Mouse (Mus musculus) neural tube, embryonic 15.5 days (tissue): ENCODE results near the gene Pacsin1. TPM values are rescaled to one million over a fixed set of nuclear protein-coding genes. Genes with fewer than 3 reads are reported as not detected.

ENCODE experiments used
- ATAC-seq: fragments of 200-750 bp; cut with Nextera tagmentation; 2 replicates; pipeline ENCODE4 v1.8.0; 2017; ENCODE audit warnings: mild to moderate bottlenecking, moderate TSS enrichment, moderate library complexity; ENCODE audit not compliant: low FRiP score
- H3K27ac ChIP-seq: fragments of 300-500 bp; sonication (generic); replicated peaks from 2 replicates; pipeline ENCODE4 v1.5.1; 2015; ENCODE audit warnings: mild to moderate bottlenecking, inconsistent platforms
- H3K27me3 ChIP-seq: fragments of 300-500 bp; sonication (generic); replicated peaks from 2 replicates; pipeline ENCODE4 v1.6.1; 2015; ENCODE audit warnings: inconsistent platforms
- H3K36me3 ChIP-seq: fragments of 300-500 bp; sonication (generic); 2 replicates; pipeline ENCODE4 v1.6.1; 2015; ENCODE audit warnings: inconsistent platforms
- H3K4me1 ChIP-seq: fragments of 300-500 bp; sonication (generic); 2 replicates; pipeline ENCODE4 v1.6.1; 2015; ENCODE audit warnings: inconsistent platforms
- H3K4me2 ChIP-seq: fragments of 300-500 bp; sonication (generic); 2 replicates; pipeline ENCODE4 v1.6.1; 2015; ENCODE audit warnings: inconsistent platforms, mild to moderate bottlenecking, moderate library complexity
- H3K4me3 ChIP-seq: fragments of 300-500 bp; sonication (generic); replicated peaks from 2 replicates; pipeline ENCODE4 v1.5.1; 2015; ENCODE audit warnings: mild to moderate bottlenecking, inconsistent platforms
- H3K9ac ChIP-seq: fragments of 300-500 bp; sonication (generic); replicated peaks from 2 replicates; pipeline ENCODE4 v1.6.1; 2015; ENCODE audit warnings: mild to moderate bottlenecking, inconsistent platforms
- H3K9me3 ChIP-seq: fragments of 300-500 bp; sonication (generic); replicated peaks from 2 replicates; pipeline ENCODE4 v1.6.1; 2016; ENCODE audit warnings: inconsistent platforms
- WGBS: fragments of 180-500 bp; shearing (Covaris S2); methylation state at CpG from one replicate; pipeline ENCODE4 v1.1.7; 2015; ENCODE audit warnings: mixed read lengths; 5-methylcytosine and 5-hydroxymethylcytosine counted together
- polyA plus RNA-seq: library from polyadenylated mRNA; unstranded; fragments of >200 nt; fragmentation: Nextera tagmentation; extraction: Ambion mirVana; gene quantifications from 2 replicates; pipeline ENCODE4 v1.2.1, GENCODE M21; 2015

The Pacsin1 gene
- polyA plus RNA-seq, 1 experiment from 2014 or later, result 66.7 TPM

GRCm38 (mm10) chr17:27718250-27718649 lies 62.9 kb downstream of the Pacsin1 start:
- Histone ChIP-seq H3K4me1 (peaks cover 20% of the 10 kb centered on the region), H3K4me3 (no peak overlapping the region), H3K9me3 (no peaks in the 10 kb centered on the region), H3K9ac (no peak overlapping the region), H3K36me3 (no peaks in the 10 kb centered on the region), H3K27me3 (no peaks in the 10 kb centered on the region), H3K4me2 (no peak overlapping the region), H3K27ac (0 out of 2 replicates have a peak overlapping the region, but pooled peaks have one; percentile 11)
- ATAC-seq, result peak; percentile 43; the same call in 1 of the 2 replicates
- 37% methylated on average over 5 of the region's 5 CpGs for WGBS

DNA sequence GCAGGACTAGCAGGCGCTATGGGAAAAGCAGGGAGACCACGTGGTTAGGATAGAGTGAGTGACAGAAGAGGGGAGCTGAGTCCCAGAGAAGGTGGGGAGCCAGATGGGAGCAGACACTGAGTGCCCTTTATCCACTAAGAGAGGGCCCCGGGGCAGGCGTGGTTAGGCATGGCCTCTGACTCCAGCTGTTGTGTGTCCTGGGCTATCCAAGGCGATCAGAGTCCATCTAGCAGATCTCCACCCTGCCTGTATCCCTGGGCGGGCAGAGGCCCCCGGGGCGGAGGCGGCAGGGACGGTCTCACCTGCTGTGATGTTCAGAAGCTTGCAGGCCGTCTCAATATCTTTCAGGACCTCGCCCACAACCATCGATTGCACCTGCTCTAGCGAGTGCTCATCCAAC lies 64.4 kb downstream of the Pacsin1 start:
- 79% methylated on average over 14 of the region's 14 CpGs for WGBS
- no peak overlapping the region for H3K4me3 ChIP-seq
- no peaks in the 10 kb centered on the region for H3K36me3 ChIP-seq
- no peaks in the 10 kb centered on the region for H3K9me3 ChIP-seq
- H3K4me1 ChIP-seq, result peaks cover 20% of the 10 kb centered on the region
- H3K27me3 ChIP-seq, result no peaks in the 10 kb centered on the region
- no peak for ATAC-seq
- H3K4me2 ChIP-seq, result no peak overlapping the region
- H3K9ac ChIP-seq, result no peak overlapping the region
- H3K27ac ChIP-seq, result no peak overlapping the region

DNA sequence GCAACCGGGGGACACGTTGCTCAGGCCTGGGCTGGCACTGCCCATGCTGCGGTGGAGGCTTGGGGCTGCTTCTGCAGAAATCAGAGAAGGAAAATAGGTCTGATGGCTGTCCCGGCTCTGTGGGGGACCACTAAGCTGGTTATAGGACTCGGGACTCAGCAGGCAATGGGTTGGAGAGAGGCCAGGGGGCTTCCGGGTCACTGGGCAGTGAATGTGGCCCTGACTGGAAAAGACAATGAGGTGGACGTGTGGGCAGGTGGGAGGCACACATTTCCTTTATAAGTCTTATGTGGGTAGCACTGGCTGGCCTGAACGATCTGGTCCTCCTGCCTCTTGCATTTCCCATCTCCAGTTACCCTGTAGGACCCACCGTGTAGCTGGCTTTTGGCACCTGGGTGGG lies 65.0 kb downstream of the Pacsin1 start:
- Histone ChIP-seq H3K4me2 (no peak overlapping the region), H3K27ac (no peak overlapping the region), H3K36me3 (no peaks in the 10 kb centered on the region), H3K4me1 (peaks cover 24% of the 10 kb centered on the region), H3K27me3 (no peaks in the 10 kb centered on the region), H3K9ac (no peak overlapping the region), H3K9me3 (no peaks in the 10 kb centered on the region), H3K4me3 (no peak overlapping the region)
- ATAC-seq, result no peak
- 49% methylated on average over 9 of the region's 9 CpGs for WGBS

DNA sequence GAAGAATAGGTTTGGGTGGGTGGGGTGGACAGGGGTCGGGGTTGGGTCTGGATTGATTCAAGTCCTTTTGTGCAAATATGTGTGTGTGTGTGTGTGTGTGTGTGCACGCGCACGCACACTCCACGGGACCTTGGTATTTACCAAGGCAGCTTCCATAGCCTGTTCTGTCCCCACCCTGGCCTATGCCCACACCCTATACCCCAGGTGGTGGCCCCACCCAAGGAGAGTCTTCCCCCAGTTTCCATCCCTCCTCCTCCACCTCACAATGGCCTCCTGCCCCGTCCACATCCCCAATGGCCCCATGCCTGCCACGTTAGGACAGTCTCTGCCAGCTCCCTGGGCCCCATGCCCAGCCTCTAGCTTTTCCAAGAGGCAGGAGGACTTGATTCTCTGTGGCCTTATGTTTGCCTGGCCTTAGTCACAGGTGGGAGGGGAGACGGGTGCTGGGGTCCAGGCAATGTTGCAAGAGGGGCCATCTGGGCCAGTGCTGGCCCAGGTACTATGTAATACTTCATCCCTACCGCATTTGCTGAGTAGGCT lies 65.9 kb downstream of the Pacsin1 start:
- no peaks in the 10 kb centered on the region for H3K27me3 ChIP-seq
- no peak overlapping the region for H3K4me2 ChIP-seq
- peaks cover 32% of the 10 kb centered on the region for H3K4me1 ChIP-seq
- no peak overlapping the region for H3K9ac ChIP-seq
- H3K9me3 ChIP-seq, result no peaks in the 10 kb centered on the region
- H3K4me3 ChIP-seq, result no peak overlapping the region
- no peak overlapping the region for H3K27ac ChIP-seq
- 70% methylated on average over 9 of the region's 9 CpGs for WGBS
- H3K36me3 ChIP-seq, result no peaks in the 10 kb centered on the region
- ATAC-seq, result no peak

- Histone ChIP-seq H3K9me3 (no peaks in the 10 kb centered on the region), H3K4me2 (no peak overlapping the region), H3K4me3 (no peak overlapping the region), H3K27me3 (no peaks in the 10 kb centered on the region), H3K36me3 (no peaks in the 10 kb centered on the region), H3K9ac (no peak overlapping the region), H3K27ac (no peak overlapping the region), H3K4me1 (peaks cover 13% of the 10 kb centered on the region)
- WGBS, result 40% methylated on average over 3 of the region's 3 CpGs
- no peak for ATAC-seq
Observed at GRCm38 (mm10) chr17:27724327-27724726, 69.0 kb downstream of the Pacsin1 start.

GRCm38 (mm10) chr17:27725011-27725410 lies 69.7 kb downstream of the Pacsin1 start:
- Histone ChIP-seq H3K4me1 (peaks cover 13% of the 10 kb centered on the region), H3K27ac (no peak overlapping the region), H3K4me2 (no peak overlapping the region), H3K4me3 (no peak overlapping the region), H3K27me3 (no peaks in the 10 kb centered on the region), H3K9ac (no peak overlapping the region), H3K36me3 (no peaks in the 10 kb centered on the region), H3K9me3 (no peaks in the 10 kb centered on the region)
- WGBS, result 35% methylated on average over 10 of the region's 10 CpGs
- no peak for ATAC-seq

DNA sequence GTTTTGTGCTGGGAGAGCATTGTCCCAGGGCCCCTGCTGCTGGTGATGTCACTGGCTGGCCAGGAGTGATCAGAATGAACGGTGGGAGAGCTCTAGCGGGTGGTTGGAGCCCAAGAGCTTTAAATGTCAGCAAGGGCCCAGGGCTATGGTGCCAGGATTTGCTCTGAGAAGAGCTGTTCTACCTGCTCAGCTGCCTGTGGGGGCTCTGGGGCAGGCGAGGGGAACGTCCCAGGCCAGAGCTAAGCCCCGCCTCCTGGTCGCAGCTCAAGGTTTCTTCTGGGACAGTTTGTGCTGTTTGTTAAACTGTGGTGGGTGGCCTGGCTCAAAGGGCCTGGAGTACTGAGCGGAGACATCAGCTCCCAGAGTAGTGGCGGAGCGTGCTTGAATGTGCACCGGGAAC lies 70.1 kb downstream of the Pacsin1 start:
- Histone ChIP-seq H3K9me3 (no peaks in the 10 kb centered on the region), H3K4me2 (no peak overlapping the region), H3K36me3 (no peaks in the 10 kb centered on the region), H3K27me3 (no peaks in the 10 kb centered on the region), H3K4me3 (no peak overlapping the region), H3K4me1 (peaks cover 13% of the 10 kb centered on the region), H3K9ac (no peak overlapping the region), H3K27ac (no peak overlapping the region)
- no peak for ATAC-seq
- 18% methylated on average over 10 of the region's 10 CpGs for WGBS

DNA sequence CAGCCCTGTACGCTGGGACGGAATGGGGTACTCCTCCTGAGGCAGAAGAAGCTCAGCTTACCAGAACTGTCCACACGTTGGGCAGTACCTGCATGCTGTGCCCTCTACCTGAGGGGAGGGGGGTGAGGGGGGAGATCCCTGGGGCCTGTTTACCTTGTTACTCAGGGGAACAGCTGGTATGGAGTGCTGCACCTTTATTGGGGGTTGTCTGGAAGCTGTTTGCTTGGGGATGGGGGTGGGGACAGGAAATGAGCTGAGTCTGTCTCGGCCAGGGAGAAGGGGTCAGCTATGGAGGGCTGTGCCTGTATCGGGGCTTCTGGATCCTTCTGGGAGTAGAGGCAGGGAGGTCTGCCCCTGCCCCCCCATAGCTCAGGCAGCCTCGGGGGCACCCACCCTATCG lies 71.2 kb downstream of the Pacsin1 start:
- Histone ChIP-seq H3K27me3 (no peaks in the 10 kb centered on the region), H3K4me1 (peaks cover 13% of the 10 kb centered on the region), H3K9me3 (no peaks in the 10 kb centered on the region), H3K4me2 (no peak overlapping the region), H3K36me3 (no peaks in the 10 kb centered on the region), H3K4me3 (no peak overlapping the region), H3K27ac (no peak overlapping the region), H3K9ac (no peak overlapping the region)
- no peak for ATAC-seq
- WGBS, result 57% methylated on average over 7 of the region's 7 CpGs

DNA sequence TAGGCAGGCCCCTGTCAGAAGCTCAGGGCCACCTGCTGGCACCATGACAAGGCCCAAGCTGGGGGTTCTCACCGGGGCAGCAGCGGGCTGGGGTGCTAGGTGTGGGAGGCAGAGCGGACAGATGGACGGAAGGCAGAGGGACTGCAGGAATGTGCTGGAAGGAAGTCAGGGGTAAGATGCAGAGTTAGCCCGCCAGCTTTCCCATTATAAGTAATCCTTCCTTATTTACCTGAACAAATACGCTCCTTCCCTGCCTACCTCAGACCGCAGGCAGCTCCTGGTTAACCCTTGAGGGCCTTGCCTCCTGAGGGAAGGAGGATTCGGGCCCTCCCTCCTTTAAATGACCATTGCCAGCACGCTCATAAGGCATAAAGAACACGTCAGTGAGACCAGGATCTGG lies 73.5 kb downstream of the Pacsin1 start, which contains the start of gene Spdef:
Gene Spdef (minus strand): TSS at position 186 of the 400 bp plus-strand sequence.
- Histone ChIP-seq H3K9me3 (no peaks in the 10 kb centered on the region), H3K4me3 (no peak within 1 kb of the TSS), H3K4me2 (no peak within 1 kb of the TSS), H3K36me3 (no peaks in the 10 kb centered on the region), H3K9ac (no peak within 1 kb of the TSS), H3K4me1 (peaks cover 13% of the 10 kb centered on the region), H3K27me3 (no peaks in the 10 kb centered on the region), H3K27ac (no peak within 1 kb of the TSS)
- no peak for ATAC-seq
- 87% methylated on average over 10 of the region's 10 CpGs for WGBS

- H3K27me3 ChIP-seq, result no peaks in the 10 kb centered on the region
- no peak overlapping the region for H3K9ac ChIP-seq
- WGBS, result 79% methylated on average over 5 of the region's 5 CpGs
- no peak overlapping the region for H3K4me2 ChIP-seq
- no peaks in the 10 kb centered on the region; the same call in 1 of the 2 replicates for H3K4me1 ChIP-seq
- H3K36me3 ChIP-seq, result no peaks in the 10 kb centered on the region
- H3K9me3 ChIP-seq, result no peaks in the 10 kb centered on the region
- H3K4me3 ChIP-seq, result no peak overlapping the region
- no peak for ATAC-seq
- H3K27ac ChIP-seq, result no peak overlapping the region
Observed at GRCm38 (mm10) chr17:27732152-27732551, 76.8 kb downstream of the Pacsin1 start.

DNA sequence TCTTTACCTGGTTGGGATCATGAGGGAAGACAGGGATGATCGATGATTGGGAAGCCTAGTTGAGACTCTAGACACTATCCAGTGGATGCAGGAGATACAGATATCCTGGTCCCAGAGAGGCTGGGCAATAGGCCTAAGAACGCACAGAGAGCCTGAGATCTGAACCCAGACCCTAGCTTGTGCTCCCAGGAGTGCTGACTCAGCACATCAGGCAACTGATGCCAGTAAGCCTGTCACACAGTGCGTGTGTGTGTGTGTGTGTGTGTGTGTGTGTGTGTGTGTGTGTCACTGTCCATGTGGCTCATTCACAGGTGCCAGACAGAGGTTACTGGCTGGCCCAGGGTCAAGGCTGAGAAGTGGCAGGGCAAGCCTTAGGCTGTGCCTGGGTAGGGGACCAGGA lies 77.4 kb downstream of the Pacsin1 start:
- no peaks in the 10 kb centered on the region for H3K27me3 ChIP-seq
- H3K4me1 ChIP-seq, result no peaks in the 10 kb centered on the region; the same call in 1 of the 2 replicates
- no peaks in the 10 kb centered on the region for H3K36me3 ChIP-seq
- no peak overlapping the region for H3K9ac ChIP-seq
- 86% methylated on average over 3 of the region's 3 CpGs for WGBS
- no peak overlapping the region for H3K4me2 ChIP-seq
- no peak overlapping the region for H3K4me3 ChIP-seq
- ATAC-seq, result no peak
- H3K9me3 ChIP-seq, result no peaks in the 10 kb centered on the region
- H3K27ac ChIP-seq, result no peak overlapping the region

DNA sequence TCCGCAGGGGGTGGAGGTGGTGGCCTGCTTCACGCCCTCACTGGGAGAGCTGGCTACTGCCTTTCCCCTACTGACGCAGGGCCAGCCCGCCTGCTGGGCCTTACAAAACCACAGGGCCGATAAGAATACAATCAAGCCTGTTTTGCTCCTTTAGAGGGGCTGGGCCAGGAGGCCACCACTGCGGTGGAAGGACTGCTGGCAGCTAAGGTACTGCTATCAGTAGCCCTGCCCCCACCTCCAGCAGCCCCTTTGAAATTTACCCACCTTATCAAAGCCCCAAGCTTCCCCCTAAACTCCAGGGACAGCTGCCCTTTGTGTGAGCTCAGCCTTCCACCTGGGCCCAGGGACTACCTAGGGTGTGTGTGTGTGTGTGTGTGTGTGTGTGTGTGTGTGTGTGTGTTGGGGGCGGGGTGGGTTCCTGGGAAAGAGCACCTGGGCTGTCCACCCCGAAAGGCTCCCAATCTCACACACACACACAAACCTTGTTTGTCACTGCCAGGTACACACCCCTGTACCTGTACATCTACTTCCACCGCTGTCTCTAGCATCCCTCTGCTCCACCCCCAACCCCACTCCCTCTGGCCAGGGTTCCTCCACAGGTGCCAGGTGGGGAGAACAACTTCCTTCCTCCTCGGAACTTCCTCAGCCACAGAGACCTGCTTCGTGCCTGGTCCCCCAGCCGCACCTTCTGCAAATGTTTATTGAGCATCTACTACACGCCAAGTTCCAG lies 79.2 kb downstream of the Pacsin1 start:
- 31% methylated on average over 13 of the region's 13 CpGs for WGBS
- H3K27ac ChIP-seq, result no peak overlapping the region
- no peaks in the 10 kb centered on the region for H3K27me3 ChIP-seq
- H3K4me2 ChIP-seq, result no peak overlapping the region
- H3K9me3 ChIP-seq, result no peaks in the 10 kb centered on the region
- H3K9ac ChIP-seq, result no peak overlapping the region
- no peak for ATAC-seq
- no peaks in the 10 kb centered on the region for H3K4me1 ChIP-seq
- no peak overlapping the region for H3K4me3 ChIP-seq
- no peaks in the 10 kb centered on the region for H3K36me3 ChIP-seq
